Mouse (Mus musculus) kidney, adult 2 months (tissue): ENCODE data around the gene Gpr143. TPM values are rescaled to one million over a fixed set of nuclear protein-coding genes. Genes with fewer than 3 reads are reported as not detected.

Source experiments
- DNase-seq: peaks from one replicate; pipeline ENCODE4 v3.0.0; 2021
- H3K27ac ChIP-seq: fragments of 200-500 bp; 2 replicates; pipeline ENCODE4 v1.5.1; 2012; ENCODE audit warnings: low read depth, low read length, control low read depth, inconsistent platforms; ENCODE audit not compliant: insufficient read depth
- H3K27me3 ChIP-seq: fragments of 200-500 bp; replicated peaks from 2 replicates; pipeline ENCODE4 v1.6.1; 2012; ENCODE audit warnings: mild to moderate bottlenecking, moderate library complexity, low read length, inconsistent platforms; ENCODE audit not compliant: control insufficient read depth, insufficient read depth
- H3K36me3 ChIP-seq: fragments of 200-500 bp; 2 replicates; pipeline ENCODE4 v1.6.1; 2012; ENCODE audit warnings: mild to moderate bottlenecking, moderate library complexity, low read length, inconsistent platforms; ENCODE audit not compliant: control insufficient read depth, insufficient read depth
- H3K4me1 ChIP-seq: fragments of 200-500 bp; 2 replicates; pipeline ENCODE4 v1.6.1; 2011; ENCODE audit warnings: low read length; ENCODE audit not compliant: control insufficient read depth, insufficient read depth
- H3K4me3 ChIP-seq: fragments of 200-500 bp; 2 replicates; pipeline ENCODE4 v1.5.1; 2011; ENCODE audit warnings: mild to moderate bottlenecking, low read depth, low read length, control low read depth; ENCODE audit not compliant: insufficient read depth
- CTCF ChIP-seq: fragments of 200-500 bp; conservative IDR thresholded peaks from 2 replicates; pipeline ENCODE4 v1.5.1; 2011; ENCODE audit warnings: low read depth, mild to moderate bottlenecking, control low read depth, low read length, moderate library complexity, mixed read lengths; ENCODE audit not compliant: insufficient read depth, insufficient read length
- POLR2A ChIP-seq: fragments of 200-500 bp; IDR thresholded peaks from one replicate; pipeline ENCODE4 v1.6.1; 2011; ENCODE audit warnings: low read depth, low read length, control low read depth
- WGBS: fragments of 180-500 bp; shearing (Covaris S2); methylation state at CpG from one replicate; pipeline ENCODE4 v1.1.7; 2018; 5-methylcytosine and 5-hydroxymethylcytosine counted together
- polyA plus RNA-seq: library from polyadenylated mRNA; depleted of rRNA; stranded (reverse); fragments of >200 nt; gene quantifications from 2 replicates; pipeline ENCODE4 v1.2.3, GENCODE M21; 2012

The Gpr143 gene
- polyA plus RNA-seq, 1 experiment: 0.58 TPM

DNA sequence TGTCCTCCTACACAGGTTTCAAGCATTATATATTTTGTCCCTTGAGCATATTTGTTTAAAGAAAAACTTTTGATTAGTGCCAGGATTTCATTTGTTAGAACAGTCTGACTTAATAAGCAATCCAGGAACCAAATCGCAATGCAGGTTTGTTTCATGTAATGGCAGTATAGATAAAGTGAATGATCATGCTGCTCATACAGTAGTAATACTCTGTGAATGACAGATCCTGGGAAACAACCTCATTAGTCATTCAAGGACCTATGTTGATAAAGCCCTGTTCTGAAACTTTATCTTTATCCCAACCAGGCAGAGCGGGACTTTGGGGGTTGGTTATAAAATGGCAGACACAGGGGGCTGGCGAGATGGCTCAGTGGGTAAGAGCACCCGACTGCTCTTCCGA lies 25.4 kb upstream of the Gpr143 start:
- Histone ChIP-seq H3K4me1 (no peaks in the 10 kb centered on the region), H3K4me3 (no peak overlapping the region), H3K27me3 (no peaks in the 10 kb centered on the region), H3K36me3 (no peaks in the 10 kb centered on the region), H3K27ac (no peak overlapping the region)
- no peak for DNase-seq
- no peak for TF ChIP-seq POLR2A
- 80% methylated on average over 5 of the region's 5 CpGs for WGBS

DNA sequence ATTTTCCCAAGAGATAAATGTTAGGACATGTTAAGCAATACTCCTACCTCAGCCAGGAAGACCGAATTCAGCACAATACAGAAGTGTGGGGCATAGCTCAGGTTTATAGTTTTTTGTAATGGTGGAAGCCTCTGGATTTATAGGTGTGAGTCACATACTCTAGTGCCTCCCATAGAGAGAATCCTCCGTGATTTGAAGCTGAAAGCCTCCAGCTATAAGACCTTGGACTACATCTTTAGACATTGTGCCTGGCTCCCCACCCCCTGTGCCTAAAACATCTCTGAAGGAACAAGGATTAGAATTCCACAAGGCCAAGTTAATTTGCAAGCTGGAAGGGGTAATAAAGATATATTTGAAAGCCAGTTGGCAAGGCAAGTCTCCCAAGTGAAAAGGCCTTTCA lies 19.3 kb upstream of the Gpr143 start:
- Histone ChIP-seq H3K4me3 (no peak overlapping the region), H3K36me3 (no peaks in the 10 kb centered on the region), H3K4me1 (peaks cover 8% of the 10 kb centered on the region; the same call in 1 of the 2 replicates), H3K27ac (no peak overlapping the region), H3K27me3 (no peaks in the 10 kb centered on the region)
- TF ChIP-seq POLR2A (no peak), CTCF (no peak)
- peak; percentile 48 for DNase-seq
- WGBS: 22% methylated on average over 2 of the region's 2 CpGs

DNA sequence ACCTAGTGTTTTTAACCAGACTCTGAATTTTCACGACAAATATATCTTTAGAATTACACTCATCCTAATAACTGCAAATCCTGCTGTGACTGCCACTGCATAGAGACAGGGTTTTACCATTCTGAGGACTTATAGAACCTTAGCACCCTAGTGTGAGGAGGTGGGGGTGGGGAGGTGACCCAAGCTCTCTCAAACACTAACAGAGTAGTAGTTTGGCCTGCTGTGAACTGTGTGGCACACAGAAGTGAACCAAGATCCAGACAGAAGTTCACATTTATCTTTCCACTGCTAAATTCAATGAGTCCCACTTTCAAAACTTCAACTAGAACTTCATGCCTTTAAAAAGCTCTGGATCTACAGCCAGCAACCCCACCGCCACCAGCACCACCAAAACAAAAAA lies 18.9 kb upstream of the Gpr143 start:
- no peak for TF ChIP-seq POLR2A
- TF ChIP-seq CTCF: no peak
- Histone ChIP-seq H3K27ac (peak overlapping the region; percentile 16), H3K27me3 (no peaks in the 10 kb centered on the region), H3K4me3 (no peak overlapping the region), H3K4me1 (peaks cover 8% of the 10 kb centered on the region; the same call in 1 of the 2 replicates), H3K36me3 (no peaks in the 10 kb centered on the region)
- 47% methylated on average over 2 of the region's 2 CpGs for WGBS
- no peak for DNase-seq

DNA sequence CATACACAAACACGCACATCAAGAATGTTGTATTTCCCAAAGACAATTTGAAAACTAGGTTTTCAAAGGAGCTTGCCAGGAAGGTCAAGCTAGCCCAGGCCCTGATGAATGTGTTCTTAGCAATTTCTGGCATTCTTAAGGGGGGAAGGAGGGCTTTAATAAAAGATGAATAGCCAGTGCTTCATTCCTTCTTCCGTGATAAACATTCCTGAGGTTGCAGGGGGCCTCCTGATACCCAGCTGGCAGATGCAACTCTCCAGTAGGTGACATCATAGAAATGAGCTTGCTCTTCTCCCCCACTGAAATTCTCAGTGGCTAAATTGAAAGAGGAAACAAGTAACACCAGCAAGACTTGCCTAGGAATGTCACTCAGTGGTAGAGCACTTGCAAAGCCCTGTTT lies 17.6 kb upstream of the Gpr143 start:
- H3K4me1 ChIP-seq: peaks cover 11% of the 10 kb centered on the region; the same call in 1 of the 2 replicates
- DNase-seq: no peak
- no peak overlapping the region for H3K4me3 ChIP-seq
- H3K27me3 ChIP-seq: no peaks in the 10 kb centered on the region
- no peak overlapping the region for H3K27ac ChIP-seq
- H3K36me3 ChIP-seq: no peaks in the 10 kb centered on the region
- TF ChIP-seq POLR2A (no peak), CTCF (no peak)
- WGBS: 33% methylated on average over 2 of the region's 2 CpGs

DNA sequence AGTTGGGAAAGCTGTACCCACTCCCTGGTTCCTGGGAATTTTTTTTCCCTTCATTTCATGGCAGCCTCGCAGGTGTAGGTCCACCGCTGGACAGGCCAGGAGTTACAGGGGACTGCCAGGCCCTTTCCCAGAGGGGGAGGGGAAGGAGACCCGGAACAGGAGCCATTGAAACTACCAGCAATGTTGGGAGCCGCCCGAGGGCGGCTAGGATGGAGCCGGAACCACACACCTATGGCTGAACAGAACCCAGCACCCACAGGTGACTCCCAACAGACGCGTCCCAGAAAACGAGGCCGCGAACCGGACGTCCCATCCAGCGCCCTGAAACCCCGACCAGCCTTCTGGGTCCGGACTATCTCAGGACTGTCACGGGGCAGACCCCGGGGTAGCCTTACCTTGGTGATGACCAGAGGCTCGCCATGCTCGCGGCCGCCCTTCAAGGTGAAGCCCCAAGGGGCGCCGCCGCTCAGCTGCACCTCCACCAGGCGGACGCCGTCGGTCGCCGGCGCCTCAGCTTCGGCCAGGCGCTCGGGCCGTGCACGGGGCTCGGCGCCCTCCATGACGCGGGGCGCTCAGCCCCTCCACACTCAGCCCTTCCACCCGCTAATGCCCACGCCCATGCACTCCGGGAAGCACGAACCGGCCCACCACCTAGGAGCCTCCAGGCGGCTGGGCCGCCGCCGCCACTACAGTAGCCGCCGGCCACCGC lies 12.7 kb upstream of the Gpr143 start, which contains the start of gene Shroom2:
Gene Shroom2, minus strand, starts transcription at position 575 of the 709 bp plus-strand sequence.
- under 1% methylated on average over 44 of the region's 55 CpGs for WGBS
- peak; percentile 51 for DNase-seq

DNA sequence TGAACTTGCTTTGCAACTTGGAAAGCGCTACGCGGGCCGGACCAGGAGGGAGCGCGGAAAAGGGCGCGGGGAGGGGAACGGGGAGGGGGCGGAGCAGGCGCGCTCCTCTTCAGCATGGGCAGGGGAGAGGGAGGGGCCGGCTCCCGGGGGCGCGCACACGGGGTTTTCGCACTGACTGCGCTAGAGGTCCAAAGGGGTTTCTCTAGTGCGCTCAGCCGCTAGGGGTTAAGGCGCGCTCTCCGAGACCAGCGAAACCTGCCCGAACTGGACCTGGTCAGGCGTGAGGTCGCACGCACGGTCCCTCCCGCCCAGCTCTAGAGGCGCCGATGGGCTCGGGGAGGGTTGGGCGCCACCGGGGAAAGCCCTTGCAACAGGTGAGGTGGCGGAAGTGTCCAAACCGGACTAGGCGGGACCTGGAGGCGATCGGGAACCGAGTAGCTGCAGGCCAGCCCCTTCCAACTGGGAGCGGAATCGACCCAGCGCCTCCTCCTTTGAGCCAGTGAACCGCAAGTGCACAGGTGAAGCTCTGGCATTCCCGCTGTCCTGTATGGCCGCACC lies 12.0 kb upstream of the Gpr143 start:
- 0 out of 2 replicates have a peak, but pooled peaks have one; percentile 7 for TF ChIP-seq CTCF
- TF ChIP-seq POLR2A: no peak
- Histone ChIP-seq H3K4me3 (peak overlapping the region; percentile 75), H3K36me3 (no peaks in the 10 kb centered on the region), H3K27me3 (no peaks in the 10 kb centered on the region), H3K27ac (peak overlapping the region; percentile 82), H3K4me1 (peaks cover 4% of the 10 kb centered on the region; the same call in 1 of the 2 replicates)
- peak; percentile 84 for DNase-seq
- under 1% methylated on average over 30 of the region's 48 CpGs for WGBS

More for the DNA sequence above, 12.7 kb upstream of the Gpr143 start, which contains the start of gene Shroom2:
- H3K27ac ChIP-seq: peak within 1 kb of the TSS; percentile 82
- H3K36me3 ChIP-seq: no peaks in the 10 kb centered on the region
- H3K4me1 ChIP-seq: peaks cover 4% of the 10 kb centered on the region; the same call in 1 of the 2 replicates
- H3K27me3 ChIP-seq: no peaks in the 10 kb centered on the region
- TF ChIP-seq POLR2A (no peak), CTCF (no peak)
- H3K4me3 ChIP-seq: peak within 1 kb of the TSS; percentile 75

DNA sequence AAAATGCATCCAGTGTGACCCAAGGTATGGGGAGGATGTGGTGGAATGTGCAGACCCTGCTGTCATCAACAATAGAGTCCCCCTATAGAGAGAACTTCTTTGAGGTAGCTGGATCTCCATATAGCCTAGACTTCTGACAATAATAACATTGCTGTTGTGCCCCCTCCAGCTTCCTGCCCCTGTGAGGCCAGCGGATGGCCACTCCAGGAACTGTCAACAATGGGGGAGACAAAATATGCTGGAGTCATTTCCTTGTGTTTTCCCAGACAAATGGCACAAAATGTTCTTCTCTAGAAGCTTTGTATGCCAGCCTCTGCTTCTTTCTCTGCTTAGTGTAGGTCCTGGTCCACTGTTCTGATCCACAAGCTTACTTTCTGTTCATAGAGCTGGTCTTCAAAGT lies 6.4 kb downstream of the Gpr143 start:
- Histone ChIP-seq H3K4me3 (no peak overlapping the region), H3K27ac (no peak overlapping the region), H3K27me3 (no peaks in the 10 kb centered on the region), H3K4me1 (no peaks in the 10 kb centered on the region), H3K36me3 (no peaks in the 10 kb centered on the region)
- TF ChIP-seq CTCF (no peak), POLR2A (no peak)
- DNase-seq: no peak
- WGBS: 47% methylated on average over 1 of the region's 1 CpGs
